Mouse (Mus musculus) embryonic stem cell, embryonic (primary cell): ENCODE measurements at regions not wholly inside any gene's neighbourhood (a gene's known extent, or its start where the extent isn't known, plus 50 kb on each side); places are given as distances from the start of the nearest gene placed in this dataset.

Experiments
- CTCF ChIA-PET, 4 experiments: fragments of 300-600 bp in 2 of 4; fragments of 350-600 bp in 2 of 4; sonication (Branson Sonifier 250); formaldehyde crosslinking; loops; one replicate each; lab custom pipeline; 2022; ENCODE audit warnings: inconsistent platforms in 2 of 4; lab: Charles Lee
- POLR2A ChIA-PET, 4 experiments: fragments of 300-600 bp in 2 of 4; fragments of 350-600 bp in 2 of 4; sonication (Branson Sonifier 250); formaldehyde crosslinking; loops; one replicate each; lab custom pipeline; 2022; ENCODE audit warnings: antibody characterized with exemption in 4 of 4, inconsistent platforms in 1 of 4; lab: Charles Lee

GRCm38 (mm10) chr2:146745012-146745682 is 110.5 kb upstream of the Kiz start:
- POLR2A ChIA-PET = interaction anchor here in 1 of 4 experiments (0.5 to 0.8 kb wide), 2 partner anchors 25 to 268 kb away, joined by 3 read pairs; partner anchors contain the start of gene Xrn2
- CTCF ChIA-PET = interaction anchor here in 2 of 4 experiments (0.6 to 1.1 kb wide), 3 partner anchors 43 to 279 kb away, joined by 3 read pairs; no protein-coding TSS in a partner anchor

GRCm38 (mm10) chr2:146745683-146746047 is 110.0 kb upstream of the Kiz start:
- CTCF ChIA-PET = interaction anchor here in 2 of 4 experiments (0.9 to 1.1 kb wide), 4 partner anchors 42 to 133 kb away, joined by 3 read pairs; no protein-coding TSS in a partner anchor
- POLR2A ChIA-PET = interaction anchor here in 1 of 4 experiments (0.8 kb wide), 1 partner anchor 267 kb away, joined by 3 read pairs; the partner anchor contains the start of gene Xrn2

- ChIA-PET CTCF (no interaction called here), POLR2A (interaction anchor here in 1 of 4 experiments (0.9 kb wide), 1 partner anchor 122 kb away, joined by 3 read pairs; no protein-coding TSS in a partner anchor)
These were observed 101.7 kb upstream of the Kiz start for GRCm38 (mm10) chr2:146753988-146754387.

GRCm38 (mm10) chr2:146763522-146764144 is 92.0 kb upstream of the Kiz start:
- ChIA-PET POLR2A (interaction anchor here in 2 of 4 experiments (0.5 to 0.9 kb wide), 5 partner anchors 11 to 415 kb away, joined by 3 read pairs; no protein-coding TSS in a partner anchor), CTCF (interaction anchor here in 1 of 4 experiments (0.6 kb wide), 1 partner anchor 1026 kb away, joined by 3 read pairs; no protein-coding TSS in a partner anchor)

GRCm38 (mm10) chr2:146764313-146765255 is 91.1 kb upstream of the Kiz start:
- ChIA-PET POLR2A (interaction anchor here in 1 of 4 experiments (0.7 kb wide), 1 partner anchor 12 kb away, joined by 3 read pairs; no protein-coding TSS in a partner anchor), CTCF (no interaction called here)

- ChIA-PET POLR2A (no interaction called here), CTCF (no interaction called here)
These were observed 80.8 kb upstream of the Kiz start for GRCm38 (mm10) chr2:146774876-146775275.

GRCm38 (mm10) chr2:146787132-146787810 is 68.4 kb upstream of the Kiz start:
- ChIA-PET POLR2A (interaction anchor here in 1 of 4 experiments (1.1 kb wide), 1 partner anchor 67 kb away, joined by 4 read pairs; no protein-coding TSS in a partner anchor), CTCF (interaction anchor here in 2 of 4 experiments (0.5 to 0.8 kb wide), 2 partner anchors 42 to 172 kb away, joined by 3 read pairs; no protein-coding TSS in a partner anchor)

- POLR2A ChIA-PET = interaction anchor here in 1 of 4 experiments (0.6 to 1.1 kb wide), 2 partner anchors 67 to 1467 kb away, joined by 3 to 4 read pairs; no protein-coding TSS in a partner anchor
- CTCF ChIA-PET = interaction anchor here in 2 of 4 experiments (0.5 to 0.8 kb wide), 2 partner anchors 43 to 172 kb away, joined by 3 read pairs; no protein-coding TSS in a partner anchor
These were observed 67.7 kb upstream of the Kiz start for GRCm38 (mm10) chr2:146787811-146788455.

- CTCF ChIA-PET = no interaction called here
These were observed 62.7 kb upstream of the Kiz start for GRCm38 (mm10) chr2:146792844-146793420.

GRCm38 (mm10) chr2:146802973-146803372 is 52.7 kb upstream of the Kiz start:
- POLR2A ChIA-PET = no interaction called here
- CTCF ChIA-PET = interaction anchor here in 1 of 4 experiments (0.5 kb wide), 1 partner anchor 190 kb away, joined by 3 read pairs; no protein-coding TSS in a partner anchor

More at GRCm38 (mm10) chr2:146792844-146793420, 62.7 kb upstream of the Kiz start:
- POLR2A ChIA-PET = no interaction called here
